Mouse (Mus musculus): ENCODE measurements around the gene Mrln.

The Mrln gene

GRCm38 (mm10) chr10:70254666-70255065 is 50.2 kb downstream of the Mrln start:
- DNase-seq (ENCODE audit: low read depth, low spot score) = no peak

- no peak for DNase-seq (ENCODE audit: low read depth, low spot score)
Measured at GRCm38 (mm10) chr10:70255601-70256210, 51.2 kb downstream of the Mrln start.

- no peak for DNase-seq (ENCODE audit: low read depth, low spot score)
Measured at GRCm38 (mm10) chr10:70257029-70257428, 52.6 kb downstream of the Mrln start.

GRCm38 (mm10) chr10:70260904-70261303 is 56.4 kb downstream of the Mrln start:
- no peak for DNase-seq (ENCODE audit: low read depth, low spot score)

- no peak for DNase-seq (ENCODE audit: low read depth, low spot score)
Measured at GRCm38 (mm10) chr10:70262051-70262450, 57.6 kb downstream of the Mrln start.

- DNase-seq (ENCODE audit: low read depth, low spot score) = no peak
Measured at GRCm38 (mm10) chr10:70263681-70264189, 59.3 kb downstream of the Mrln start.

- DNase-seq (ENCODE audit: low read depth, low spot score) = no peak
Measured at GRCm38 (mm10) chr10:70264337-70265036, 60.0 kb downstream of the Mrln start.

DNA sequence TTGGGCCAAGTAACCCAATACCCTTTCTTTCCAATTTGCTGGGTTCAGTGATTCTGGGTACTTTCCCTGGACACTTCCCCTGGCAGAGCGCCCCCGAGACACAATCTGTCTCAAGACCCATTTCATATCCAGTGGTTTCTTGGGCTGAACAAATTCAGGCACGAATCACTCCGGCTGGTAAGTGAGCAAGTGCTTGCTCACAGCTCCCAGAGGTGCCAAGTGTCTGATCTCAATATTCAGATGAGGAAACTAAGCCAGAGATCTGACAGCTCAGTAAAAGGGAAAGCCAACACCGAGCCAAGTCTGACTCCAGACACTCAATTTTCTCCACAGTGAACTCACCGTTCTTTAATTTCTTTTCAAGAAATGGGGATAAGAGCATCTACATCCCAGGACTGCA is 62.0 kb downstream of the Mrln start:
- DNase-seq (ENCODE audit: low read depth, low spot score) = no peak

- DNase-seq (ENCODE audit: low read depth, low spot score) = no peak
Measured at GRCm38 (mm10) chr10:70268581-70269446, 64.3 kb downstream of the Mrln start.
